Mouse (Mus musculus) liver, adult 2 months (tissue): ENCODE data around the gene Klk4.

Experiments
- CTCF ChIP-seq: fragments of 200-500 bp; IDR thresholded peaks from 2 replicates; pipeline ENCODE4 v1.5.1; 2011; ENCODE audit warnings: low read depth, low read length, control low read depth
- POLR2A ChIP-seq: fragments of 200-500 bp; IDR thresholded peaks from 2 replicates; pipeline ENCODE4 v1.6.1; 2011; ENCODE audit warnings: low read length, control low read depth; ENCODE audit not compliant: insufficient read depth; ENCODE audit errors: extremely low read depth

- no peak for TF ChIP-seq POLR2A
- no peak for TF ChIP-seq CTCF
Measured at GRCm38 (mm10) chr7:43934747-43935146, 53.8 kb downstream of the Klk4 start.
